Mouse (Mus musculus): Measurements from ENCODE around the gene Smg6.

DNA sequence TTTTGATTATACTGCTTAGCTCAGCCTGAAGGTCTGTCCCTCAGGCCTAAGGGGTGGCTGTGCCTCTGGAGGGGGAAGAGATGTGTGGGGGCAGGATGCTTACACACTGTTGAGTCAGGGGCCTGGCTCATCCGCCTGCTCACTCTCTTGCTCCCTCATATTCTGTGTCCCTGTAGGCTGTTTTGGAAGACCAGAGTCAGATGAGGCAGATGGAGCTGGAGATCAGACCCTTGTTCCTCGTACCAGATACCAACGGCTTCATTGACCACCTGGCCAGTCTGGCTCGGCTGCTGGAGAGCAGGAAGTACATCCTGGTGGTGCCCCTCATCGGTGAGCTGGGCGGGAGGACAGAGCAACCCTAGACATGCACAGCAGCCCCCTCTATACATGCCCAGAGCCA is 230.4 kb downstream of the Smg6 start:
- TF ChIP-seq CTCF (IDR thresholded peaks at IDR 0.05; ENCODE audit: borderline replicate concordance, extremely low read depth, insufficient read depth, insufficient read length) (no peak), POLR2A (IDR thresholded peaks at IDR 0.05; ENCODE audit: borderline replicate concordance, extremely low read depth, insufficient read depth, insufficient read length, poor library complexity, severe bottlenecking) (no peak)

Measured in brain, embryonic 14.5 days (tissue).